Mouse (Mus musculus) ES-Bruce4 (cell line): Measurements from ENCODE around the gene Pitpnm1.

Experiments
- CTCF ChIP-seq: IDR thresholded peaks from one replicate; pipeline ENCODE4 v1.8.1; 2011; ENCODE audit warnings: low read depth, low read length
- EP300 ChIP-seq: IDR thresholded peaks from 2 replicates; pipeline ENCODE4 v1.6.1; 2011; ENCODE audit warnings: low read depth, low read length; ENCODE audit not compliant: insufficient read depth

- TF ChIP-seq CTCF (no peak), EP300 (no peak)
Observed at GRCm38 (mm10) chr19:4054613-4055012, 45.2 kb upstream of the Pitpnm1 start.
